17 mouse cellular contexts compared by ENCODE assay signal in the genomic region with DNA sequence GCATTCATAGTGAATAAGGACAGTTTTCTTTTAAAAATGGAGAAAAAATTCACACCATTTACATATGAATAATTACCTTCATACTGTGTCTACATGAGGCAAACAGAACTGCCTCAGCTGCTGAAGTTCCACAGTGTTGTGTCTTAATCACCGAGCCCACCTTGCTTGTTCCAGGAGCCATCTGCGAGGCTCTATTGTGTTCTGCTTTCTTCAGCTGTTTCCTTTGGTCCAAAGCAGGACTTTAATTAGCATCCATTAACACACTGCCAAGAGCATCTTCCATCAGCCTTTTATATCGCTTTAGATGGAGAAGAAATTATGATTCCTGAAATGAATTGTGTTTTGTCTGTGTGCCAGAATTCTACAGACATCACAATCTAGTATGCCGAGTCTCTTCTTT.
DNase-seq lines count a peak whose midpoint lies in the region; ATAC-seq and TF ChIP-seq lines count a peak whose summit lies in the region.
"Had no signal": no experiment of that assay in that cellular context is flagged by ENCODE, and none has a peak within 500 bp of the region (broad histone marks: within the 10 kb centered on the region; RNA-seq: fewer than 3 reads in every experiment).

No protein-coding gene starts in this region.

- peak; percentile 37 for DNase-seq in midbrain, embryonic 14.5 days
- DNase-seq in forebrain, embryonic 14.5 days (ENCODE audit: low spot score) = peak; percentile 89
- peak; percentile 10 to 44 for DNase-seq in layer of hippocampus, adult 2 months (ENCODE audit: low spot score in 2 of 2)
- peak; percentile 26 to 64 for DNase-seq in right cerebral cortex, postnatal 10 days (ENCODE audit: low spot score in 2 of 2)
- no peak for DNase-seq in thymus, postnatal 0 days (ENCODE audit: low spot score)
- no peak for DNase-seq in adrenal gland, postnatal 25 days
- DNase-seq: adrenal gland, postnatal 14 days; cerebellum, adult 9-10 months; gastrocnemius, adult 2 months; kidney, postnatal 36 days had no signal

- peak; percentile 46; the same call in 1 of the 2 replicates for ATAC-seq in midbrain, embryonic 14.5 days (ENCODE audit: low FRiP score, low TSS enrichment)
- no peak for ATAC-seq in midbrain, embryonic 16.5 days
- peak; percentile 95 for ATAC-seq in forebrain, embryonic 14.5 days
- ATAC-seq: intestine, embryonic 15.5 days had no signal

- H3K9ac ChIP-seq in midbrain, embryonic 14.5 days (replicated peaks; ENCODE audit: low read length) = no peak overlapping the region
- H3K9ac ChIP-seq in midbrain, embryonic 16.5 days (ENCODE audit: low read depth, low read length) = no peak overlapping the region
- H3K9ac ChIP-seq in forebrain, embryonic 14.5 days (ENCODE audit: low read length) = no peak overlapping the region
- H3K9ac ChIP-seq: embryonic facial prominence, embryonic 12.5 days; heart, embryonic 15.5 days; intestine, embryonic 15.5 days; limb, embryonic 15.5 days; lung, embryonic 15.5 days; neural tube, embryonic 12.5 days had no signal

- no peaks in the 10 kb centered on the region for H3K36me3 ChIP-seq in midbrain, embryonic 14.5 days (ENCODE audit: control insufficient read depth, insufficient read depth, low read length)
- H3K36me3 ChIP-seq in midbrain, embryonic 16.5 days (ENCODE audit: control insufficient read depth, insufficient read depth, low read length) = no peaks in the 10 kb centered on the region
- H3K36me3 ChIP-seq in forebrain, embryonic 14.5 days (ENCODE audit: control insufficient read depth, insufficient read depth, low read length) = no peaks in the 10 kb centered on the region
- H3K36me3 ChIP-seq: embryonic facial prominence, embryonic 12.5 days; heart, embryonic 15.5 days; intestine, embryonic 15.5 days; limb, embryonic 15.5 days; lung, embryonic 15.5 days; neural tube, embryonic 12.5 days had no signal

- WGBS in midbrain, embryonic 14.5 days = 43% methylated on average over 4 of the region's 4 CpGs
- WGBS in midbrain, embryonic 16.5 days = 34% methylated on average over 4 of the region's 4 CpGs
- 16% methylated on average over 4 of the region's 4 CpGs for WGBS in forebrain, embryonic 14.5 days

- no peak overlapping the region for H3K4me3 ChIP-seq in midbrain, embryonic 14.5 days (replicated peaks; ENCODE audit: low read depth, low read length)
- H3K4me3 ChIP-seq in midbrain, embryonic 16.5 days (ENCODE audit: low read depth, low read length) = no peak overlapping the region
- no peak overlapping the region for H3K4me3 ChIP-seq in forebrain, embryonic 14.5 days (ENCODE audit: low read depth, low read length)
- H3K4me3 ChIP-seq in layer of hippocampus, adult 2 months = no peak overlapping the region
- H3K4me3 ChIP-seq: embryonic facial prominence, embryonic 12.5 days; gastrocnemius, adult 2 months; heart, embryonic 15.5 days; intestine, embryonic 15.5 days; limb, embryonic 15.5 days; lung, embryonic 15.5 days; neural tube, embryonic 12.5 days had no signal

- no peaks in the 10 kb centered on the region for H3K9me3 ChIP-seq in midbrain, embryonic 14.5 days (ENCODE audit: control insufficient read depth, low read length)
- no peaks in the 10 kb centered on the region for H3K9me3 ChIP-seq in midbrain, embryonic 16.5 days (replicated peaks; ENCODE audit: control insufficient read depth, low read length, poor library complexity, severe bottlenecking)
- H3K9me3 ChIP-seq in forebrain, embryonic 14.5 days (replicated peaks; ENCODE audit: control insufficient read depth, low read length) = no peaks in the 10 kb centered on the region
- H3K9me3 ChIP-seq: embryonic facial prominence, embryonic 12.5 days; heart, embryonic 15.5 days; intestine, embryonic 15.5 days; limb, embryonic 15.5 days; lung, embryonic 15.5 days; neural tube, embryonic 12.5 days had no signal

- no peaks in the 10 kb centered on the region for H3K27me3 ChIP-seq in midbrain, embryonic 14.5 days (ENCODE audit: control insufficient read depth, insufficient read depth, low read length)
- H3K27me3 ChIP-seq in midbrain, embryonic 16.5 days (ENCODE audit: control insufficient read depth, insufficient read depth, low read depth, low read length) = no peaks in the 10 kb centered on the region
- H3K27me3 ChIP-seq in forebrain, embryonic 14.5 days (replicated peaks; ENCODE audit: control insufficient read depth, insufficient read depth, low read length) = no peaks in the 10 kb centered on the region
- H3K27me3 ChIP-seq: embryonic facial prominence, embryonic 12.5 days; heart, embryonic 15.5 days; intestine, embryonic 15.5 days; limb, embryonic 15.5 days; lung, embryonic 15.5 days; neural tube, embryonic 12.5 days had no signal

- no peak overlapping the region for H3K27ac ChIP-seq in midbrain, embryonic 14.5 days (replicated peaks; ENCODE audit: low read depth, low read length)
- H3K27ac ChIP-seq in midbrain, embryonic 16.5 days (ENCODE audit: low read length) = no peak overlapping the region
- H3K27ac ChIP-seq in forebrain, embryonic 14.5 days (ENCODE audit: low read depth, low read length) = no peak overlapping the region; the same call in 1 of the 2 replicates
- no peak overlapping the region for H3K27ac ChIP-seq in layer of hippocampus, adult 2 months
- H3K27ac ChIP-seq: embryonic facial prominence, embryonic 12.5 days; gastrocnemius, adult 2 months; heart, embryonic 15.5 days; intestine, embryonic 15.5 days; limb, embryonic 15.5 days; lung, embryonic 15.5 days; neural tube, embryonic 12.5 days had no signal

- no peak for TF ChIP-seq CTCF in layer of hippocampus, adult 2 months (conservative IDR thresholded peaks at IDR 0.05)

- H3K4me2 ChIP-seq in midbrain, embryonic 14.5 days (ENCODE audit: low read length) = no peak overlapping the region
- no peak overlapping the region for H3K4me2 ChIP-seq in midbrain, embryonic 16.5 days (ENCODE audit: low read length)
- no peak overlapping the region for H3K4me2 ChIP-seq in forebrain, embryonic 14.5 days (ENCODE audit: low read length)
- H3K4me2 ChIP-seq: embryonic facial prominence, embryonic 12.5 days; heart, embryonic 15.5 days; intestine, embryonic 15.5 days; limb, embryonic 15.5 days; lung, embryonic 15.5 days; neural tube, embryonic 12.5 days had no signal

- no peaks in the 10 kb centered on the region for H3K4me1 ChIP-seq in midbrain, embryonic 14.5 days (ENCODE audit: control insufficient read depth, insufficient read depth, low read length)
- H3K4me1 ChIP-seq in midbrain, embryonic 16.5 days (ENCODE audit: control insufficient read depth, insufficient read depth, low read length) = no peaks in the 10 kb centered on the region
- no peaks in the 10 kb centered on the region for H3K4me1 ChIP-seq in forebrain, embryonic 14.5 days (ENCODE audit: control insufficient read depth, insufficient read depth, low read length)
- H3K4me1 ChIP-seq: embryonic facial prominence, embryonic 12.5 days; heart, embryonic 15.5 days; intestine, embryonic 15.5 days; limb, embryonic 15.5 days; lung, embryonic 15.5 days; neural tube, embryonic 12.5 days had no signal

Comparison
In these comparisons a context has a peak if more than half of its experiments do, and no peak if none do; other contexts are left out.
1. DNase-seq: peak in midbrain, embryonic 14.5 days (single experiment), forebrain, embryonic 14.5 days (single experiment), layer of hippocampus, adult 2 months (2 of 2) and right cerebral cortex, postnatal 10 days (2 of 2); none in thymus, postnatal 0 days (single experiment) and adrenal gland, postnatal 25 days (single experiment).